In genomic region chr15:84323966-84324869, GRCm38 (mm10) we compare ENCODE assay signal across 10 mouse cellular contexts. TPM values are rescaled to one million over a fixed set of nuclear protein-coding genes. Genes with fewer than 3 reads are reported as not detected.
DNase-seq lines count a peak whose midpoint lies in the region; ATAC-seq and TF ChIP-seq lines count a peak whose summit lies in the region.
"Had no signal": no experiment of that assay in that cellular context is flagged by ENCODE, and none has a peak within 500 bp of the region (broad histone marks: within the 10 kb centered on the region; RNA-seq: fewer than 3 reads in every experiment).

Gene Parvg, plus strand, starts transcription at chr15:84324026.

- H3K27ac ChIP-seq in layer of hippocampus, adult 2 months = peak within 1 kb of the TSS; percentile 89
- peak within 1 kb of the TSS; percentile 79 for H3K27ac ChIP-seq in bone marrow, adult 2 months (ENCODE audit: control insufficient read depth, insufficient read depth, low read depth, low read length, poor library complexity)
- no peak within 1 kb of the TSS for H3K27ac ChIP-seq in lung, postnatal 0 days (ENCODE audit: low read length)
- no peak within 1 kb of the TSS for H3K27ac ChIP-seq in midbrain, postnatal 0 days (ENCODE audit: low read depth, low read length)
- H3K27ac ChIP-seq: heart, embryonic 13.5 days had no signal

- no peak for TF ChIP-seq CTCF in layer of hippocampus, adult 2 months (conservative IDR thresholded peaks at IDR 0.05)
- TF ChIP-seq CTCF in bone marrow, adult 2 months (IDR thresholded peaks at IDR 0.05; ENCODE audit: control insufficient read depth, insufficient read depth, low read length) = no peak
- TF ChIP-seq CTCF in lung, postnatal 0 days (IDR thresholded peaks at IDR 0.05) = no peak
- no peak for TF ChIP-seq CTCF in midbrain, postnatal 0 days (IDR thresholded peaks at IDR 0.05)

- DNase-seq in layer of hippocampus, adult 2 months (ENCODE audit: low spot score in 2 of 2) = no peak
- DNase-seq in layer of hippocampus, postnatal 14 days (ENCODE audit: low spot score in 2 of 2) = no peak
- peak; percentile 19 for DNase-seq in lung, postnatal 0 days (ENCODE audit: low spot score)
- DNase-seq in spleen, postnatal 4 days (ENCODE audit: low spot score in 2 of 2) = peak; percentile 50 to 79
- DNase-seq in midbrain, postnatal 0 days (ENCODE audit: low spot score) = no peak
- no peak for DNase-seq in adrenal gland, postnatal 36 days
- no peak for DNase-seq in gastrocnemius, adult 8-10 months (ENCODE audit: low spot score in 2 of 2)
- DNase-seq: right cerebral cortex, postnatal 4 days had no signal

- no peak within 1 kb of the TSS for H3K9ac ChIP-seq in lung, postnatal 0 days (replicated peaks; ENCODE audit: low read depth)
- H3K9ac ChIP-seq in midbrain, postnatal 0 days (replicated peaks; ENCODE audit: low read length, poor library complexity, severe bottlenecking) = no peak within 1 kb of the TSS
- H3K9ac ChIP-seq: heart, embryonic 13.5 days had no signal

- TF ChIP-seq POLR2A in bone marrow, adult 2 months (IDR thresholded peaks at IDR 0.05; ENCODE audit: borderline replicate concordance, control insufficient read depth, low read depth, low read length) = peak; percentile 44; the same call in 1 of the 2 replicates

- H3K9me3 ChIP-seq in lung, postnatal 0 days (ENCODE audit: low read length) = no peaks in the 10 kb centered on the region
- no peaks in the 10 kb centered on the region for H3K9me3 ChIP-seq in midbrain, postnatal 0 days (ENCODE audit: low read length)
- H3K9me3 ChIP-seq: heart, embryonic 13.5 days had no signal

- no peak within 1 kb of the TSS for H3K4me2 ChIP-seq in lung, postnatal 0 days (replicated peaks; ENCODE audit: low read depth, low read length)
- no peak within 1 kb of the TSS for H3K4me2 ChIP-seq in midbrain, postnatal 0 days (ENCODE audit: low read depth, low read length, poor library complexity, severe bottlenecking)
- H3K4me2 ChIP-seq: heart, embryonic 13.5 days had no signal

- no peak for ATAC-seq in lung, postnatal 0 days
- ATAC-seq in midbrain, postnatal 0 days (ENCODE audit: low FRiP score) = no peak

- H3K4me3 ChIP-seq in layer of hippocampus, adult 2 months = peak within 1 kb of the TSS; percentile 8; the same call in 1 of the 2 replicates
- H3K4me3 ChIP-seq in bone marrow, adult 2 months (replicated peaks; ENCODE audit: control insufficient read depth, low read depth, low read length) = peak within 1 kb of the TSS; percentile 80
- no peak within 1 kb of the TSS for H3K4me3 ChIP-seq in lung, postnatal 0 days (ENCODE audit: low read depth, low read length)
- H3K4me3 ChIP-seq in midbrain, postnatal 0 days (ENCODE audit: low read depth, low read length) = no peak within 1 kb of the TSS
- H3K4me3 ChIP-seq: heart, embryonic 13.5 days had no signal

- H3K4me1 ChIP-seq in bone marrow, adult 2 months (ENCODE audit: control insufficient read depth, insufficient read depth, low read length) = peaks cover 13% of the 10 kb centered on the region
- no peaks in the 10 kb centered on the region for H3K4me1 ChIP-seq in lung, postnatal 0 days (ENCODE audit: insufficient read depth, low read depth, low read length)
- no peaks in the 10 kb centered on the region for H3K4me1 ChIP-seq in midbrain, postnatal 0 days (ENCODE audit: insufficient read depth, low read length)
- H3K4me1 ChIP-seq: heart, embryonic 13.5 days had no signal

- no peaks in the 10 kb centered on the region for H3K36me3 ChIP-seq in lung, postnatal 0 days (ENCODE audit: insufficient read depth, low read length)
- no peaks in the 10 kb centered on the region for H3K36me3 ChIP-seq in midbrain, postnatal 0 days (ENCODE audit: insufficient read depth, low read length)
- H3K36me3 ChIP-seq: heart, embryonic 13.5 days had no signal

- 13% methylated on average over 10 of the region's 10 CpGs for WGBS in bone marrow, adult 2 months
- 60% methylated on average over 10 of the region's 10 CpGs for WGBS in lung, postnatal 0 days
- 84% methylated on average over 10 of the region's 10 CpGs for WGBS in midbrain, postnatal 0 days

- TF ChIP-seq EP300 in lung, postnatal 0 days (IDR thresholded peaks at IDR 0.05) = no peak

- no peaks in the 10 kb centered on the region for H3K27me3 ChIP-seq in lung, postnatal 0 days (replicated peaks; ENCODE audit: insufficient read depth, low read length)
- H3K27me3 ChIP-seq in midbrain, postnatal 0 days (ENCODE audit: insufficient read depth, low read length) = no peaks in the 10 kb centered on the region

RNA-seq across cellular contexts. Expression of gene Parvg, which starts in this region (rescaled TPM):
- total RNA-seq in layer of hippocampus, adult 2 months (2021) = 10 to 100 TPM; 20.9 to 26.6 TPM
- 1 to 10 TPM; 7.6 to 8.6 TPM for total RNA-seq in layer of hippocampus, postnatal 14 days (2021)
- 25.8 and 35.4 TPM in 2 replicates for polyA plus RNA-seq in bone marrow, adult 2 months (2011; ENCODE audit: insufficient read depth, insufficient read length, low replicate concordance, missing spikeins)
- 4.3 and 4.8 TPM in 2 replicates for polyA plus RNA-seq in lung, postnatal 0 days (2015; fragmentation: Nextera tagmentation; extraction: Ambion mirVana)
- total RNA-seq in midbrain, postnatal 0 days (2014; rRNA removed) = 1.5 and 1.7 TPM in 2 replicates
- 1.7 and 1.9 TPM in 2 replicates for polyA plus RNA-seq in midbrain, postnatal 0 days (2015; fragmentation: Nextera tagmentation; extraction: Ambion mirVana)
- 1 to 10 TPM; 3.0 to 3.3 TPM for total RNA-seq in adrenal gland, postnatal 36 days (2021)
- total RNA-seq in gastrocnemius, adult 8-10 months (2022) = under 1 TPM; 0.16 to 0.47 (median 0.22) TPM

Comparison
In these comparisons a context has a peak if more than half of its experiments do, and no peak if none do; other contexts are left out.
1. DNase-seq: peak in lung, postnatal 0 days (single experiment) and spleen, postnatal 4 days (2 of 2); none in layer of hippocampus, adult 2 months (0 of 2), layer of hippocampus, postnatal 14 days (0 of 2), midbrain, postnatal 0 days (single experiment), adrenal gland, postnatal 36 days (0 of 2) and gastrocnemius, adult 8-10 months (0 of 2).
2. H3K27ac ChIP-seq: peak in layer of hippocampus, adult 2 months (single experiment) and bone marrow, adult 2 months (single experiment); none in lung, postnatal 0 days (single experiment) and midbrain, postnatal 0 days (single experiment).
3. H3K4me3 ChIP-seq: peak in layer of hippocampus, adult 2 months (single experiment) and bone marrow, adult 2 months (single experiment); none in lung, postnatal 0 days (single experiment) and midbrain, postnatal 0 days (single experiment).